Mouse (Mus musculus) layer of hippocampus, postnatal 14 days (tissue): ENCODE results near the gene Esrra. TPM values are rescaled to one million over a fixed set of nuclear protein-coding genes. Genes with fewer than 3 reads are reported as not detected.

ENCODE experiments used
- DNase-seq, 2 experiments: peaks; one replicate each; pipeline ENCODE4 v3.0.0; 2021 to 2022; ENCODE audit warnings: low spot score in 2 of 2, mixed read lengths in 1 of 2
- long read RNA-seq, 2 experiments: library from polyadenylated mRNA; stranded (forward); transcript quantifications; one replicate each; pipeline ENCODE4 v2.0.0; 2021
- total RNA-seq, 2 experiments: library from RNA; stranded (reverse); gene quantifications; 2 replicates each; pipeline ENCODE4 v1.2.3; 2021

Esrra gene
- total RNA-seq: 10 to 100 TPM; 52.6 to 59.2 TPM
- long read RNA-seq, experiment 1, transcript Esrra-201 (7 exons, 2,242 nt): major isoform, 5 of 57 reads
- long read RNA-seq, experiment 1, partial matches to known transcripts: 3 of 57 reads
- long read RNA-seq, experiment 1, other reads (novel, unspliced or antisense): 49 of 57 reads
- long read RNA-seq, experiment 2, transcript Esrra-201 (7 exons, 2,242 nt): major isoform, 6 of 166 reads
- long read RNA-seq, experiment 2, partial matches to known transcripts: 1 of 166 reads
- long read RNA-seq, experiment 2, other reads (novel, unspliced or antisense): 159 of 166 reads

DNA sequence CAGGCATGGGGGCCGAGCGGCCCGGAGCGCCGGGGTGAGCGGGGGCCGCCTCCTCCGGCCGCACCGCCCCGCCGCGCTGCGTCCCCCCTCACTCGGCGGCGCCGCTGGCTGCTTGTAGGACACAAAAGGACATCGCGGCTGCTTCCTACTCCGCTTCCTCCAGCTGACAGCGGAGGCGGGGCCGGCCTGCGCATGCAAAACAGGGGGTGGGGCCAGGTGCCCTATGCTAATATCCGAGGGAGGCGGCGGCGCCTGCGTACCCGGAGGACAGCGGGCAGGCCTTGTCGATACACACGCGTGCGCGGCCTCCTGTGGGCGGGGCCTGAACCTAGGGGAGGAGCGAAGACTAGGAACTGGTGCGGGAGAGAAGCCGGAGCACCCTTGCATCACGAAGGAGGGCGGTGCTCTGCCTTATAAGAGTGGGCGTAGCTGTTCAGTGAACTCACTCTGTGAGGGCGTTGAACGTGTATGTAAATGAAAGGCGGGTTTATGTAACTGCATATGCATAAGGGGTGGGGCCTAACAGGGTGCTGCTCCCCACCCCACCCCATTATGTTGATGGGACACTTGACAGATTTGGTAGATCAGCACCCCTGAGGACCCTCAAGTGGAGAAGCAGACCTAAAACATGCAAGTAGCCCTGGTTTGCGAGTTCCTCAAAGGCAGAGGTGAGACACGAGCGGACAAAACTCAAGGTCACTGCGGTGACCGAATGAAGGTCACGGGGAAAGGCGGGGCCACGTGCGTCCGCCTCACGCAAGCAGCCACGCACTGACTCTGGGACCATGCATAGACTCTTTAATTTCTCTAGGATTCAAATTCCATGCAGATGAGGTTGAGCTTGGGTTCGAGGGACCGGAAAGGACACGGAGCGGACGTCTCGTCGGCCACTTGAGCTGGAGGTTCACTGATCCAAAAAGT lies at the start of gene Esrra:
Gene Esrra (minus strand): TSS at position 167 of the 921 bp plus-strand sequence.
- peak; percentile 99 to 100 for DNase-seq

- DNase-seq: no peak
Measured at GRCm38 (mm10) chr19:6970460-6971085, 49.0 kb upstream of the Esrra start.

DNA sequence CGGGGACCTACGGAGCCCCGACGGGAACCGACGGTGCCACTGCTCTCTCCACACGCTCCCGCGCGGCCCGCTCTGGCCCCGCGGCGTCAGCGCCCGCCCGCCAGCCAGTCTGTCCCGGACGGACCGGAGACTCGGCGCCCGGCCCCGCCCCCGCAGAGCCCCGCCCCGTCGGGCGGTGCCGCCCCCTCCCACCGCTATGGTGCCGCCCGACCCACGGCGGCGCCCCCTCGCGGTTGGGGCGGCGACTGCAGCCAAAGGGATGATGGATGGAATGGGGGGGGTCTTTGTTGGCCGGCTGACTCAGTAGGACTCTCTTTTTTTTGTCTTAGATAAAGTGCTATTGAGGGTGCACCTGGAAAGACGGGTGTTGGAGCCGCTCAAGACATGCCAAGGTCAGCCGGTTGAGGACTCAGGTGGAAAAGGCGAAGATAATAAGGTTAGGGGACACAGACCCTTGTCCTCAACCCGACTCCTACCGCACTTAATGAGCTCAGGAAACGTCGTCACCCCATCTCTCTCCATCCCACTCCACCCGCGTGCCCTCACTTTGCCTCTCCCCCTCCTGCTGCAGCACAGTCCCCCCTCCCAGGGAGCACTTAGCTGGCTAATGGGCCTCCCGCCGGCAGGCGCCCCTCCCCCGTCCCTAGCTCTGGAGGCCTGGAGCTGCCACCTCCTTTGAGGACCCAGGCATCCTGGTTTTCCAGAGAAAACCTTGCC lies 48.2 kb upstream of the Esrra start:
- peak in 1 of 2 experiments; percentile 40 for DNase-seq

DNA sequence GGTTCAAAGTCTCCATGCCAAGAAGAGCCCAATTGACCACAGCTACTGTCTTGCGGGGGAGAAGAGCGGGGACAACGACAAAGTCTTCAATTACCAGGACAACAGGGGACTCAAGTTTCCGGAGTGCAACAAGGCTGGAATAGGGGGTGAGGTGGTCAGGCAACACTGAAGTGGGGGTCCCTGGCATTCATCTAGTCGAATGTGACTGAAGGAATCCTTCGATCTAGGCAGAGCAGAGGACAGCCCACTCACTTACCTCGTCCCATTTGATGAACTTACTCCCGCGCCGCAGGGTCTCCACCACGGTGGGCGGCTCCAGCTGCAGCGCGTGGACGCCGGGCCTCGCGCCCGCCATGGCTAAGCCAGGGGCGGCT lies 47.7 kb upstream of the Esrra start:
- no peak for DNase-seq

DNA sequence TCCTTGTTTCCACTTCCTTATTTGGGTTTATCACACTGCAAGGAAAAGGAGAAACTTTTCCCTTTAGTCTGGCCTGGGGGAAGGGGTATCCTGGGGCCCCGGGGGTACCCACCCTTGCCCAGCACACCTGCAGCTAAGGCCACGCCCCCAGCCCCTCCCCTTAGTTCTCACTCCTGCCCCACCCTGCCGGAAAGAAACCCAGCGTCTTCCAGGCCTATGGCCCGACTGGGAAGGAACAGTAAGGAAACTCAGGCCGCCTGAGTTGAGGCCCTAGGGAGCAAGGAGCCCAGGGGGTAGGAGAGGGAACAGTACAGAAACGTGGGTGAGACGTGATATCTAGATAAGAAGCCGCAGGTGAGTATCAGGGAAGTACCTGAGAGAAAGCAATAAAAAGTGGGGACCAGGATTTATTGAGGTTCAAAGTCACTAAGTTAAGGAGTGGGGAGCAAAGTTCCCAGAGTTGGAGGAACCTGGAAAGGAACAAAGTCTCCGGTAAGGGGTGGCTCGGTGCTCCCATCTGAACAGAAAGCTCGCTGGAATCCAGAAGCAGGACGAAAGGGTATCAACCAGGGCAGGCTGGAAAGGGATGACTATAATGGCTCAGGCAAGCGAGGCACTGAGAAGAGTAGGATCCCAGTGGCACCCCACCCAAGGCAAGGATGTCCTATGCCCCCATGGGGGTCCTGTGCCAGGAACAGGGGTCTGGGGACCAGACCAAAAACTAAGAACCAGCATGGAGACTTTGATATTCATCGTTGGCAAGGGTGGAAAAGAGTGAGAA lies 47.1 kb upstream of the Esrra start:
- no peak for DNase-seq

DNA sequence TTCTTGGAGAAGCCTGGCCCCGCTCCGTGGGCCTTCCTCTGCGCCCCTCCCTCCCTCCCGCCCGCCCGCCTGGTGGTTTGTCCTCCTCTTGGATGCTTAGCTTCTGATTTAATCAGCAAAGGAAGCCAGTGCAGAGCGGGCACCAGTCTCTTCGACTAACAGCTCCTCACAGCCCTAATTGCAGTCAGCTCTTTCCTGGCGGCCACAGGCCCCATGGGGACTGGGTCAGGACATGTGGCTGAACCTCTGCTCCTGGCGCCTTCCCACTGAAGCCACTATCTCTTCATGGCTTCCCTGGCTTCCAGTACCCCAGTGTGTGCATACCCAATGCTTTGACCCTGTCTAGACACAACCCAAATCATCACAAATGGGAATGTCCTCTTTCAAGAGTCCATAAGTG lies 34.8 kb upstream of the Esrra start:
- DNase-seq: no peak

GRCm38 (mm10) chr19:6955424-6955823 lies 33.8 kb upstream of the Esrra start:
- no peak for DNase-seq

- DNase-seq: no peak
Measured at GRCm38 (mm10) chr19:6954046-6954445, 32.4 kb upstream of the Esrra start.

DNA sequence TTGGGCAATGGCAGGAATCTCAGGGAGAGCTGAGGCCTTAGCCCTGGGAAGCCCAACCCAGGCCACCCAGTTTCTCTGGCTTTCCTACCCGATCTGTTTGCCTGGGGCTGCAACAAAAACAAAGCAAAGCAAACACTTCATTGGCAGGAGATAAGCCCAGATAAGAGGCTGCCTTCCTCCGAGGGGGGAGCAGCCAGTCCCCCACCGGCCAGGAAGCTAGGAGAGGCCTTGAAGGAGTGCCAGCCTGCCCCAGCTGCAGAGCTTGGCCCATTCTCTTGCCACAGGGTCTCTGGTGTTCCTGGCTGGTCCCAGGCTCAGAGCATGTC lies 31.1 kb upstream of the Esrra start:
- DNase-seq: no peak

GRCm38 (mm10) chr19:6951994-6952711 lies 30.5 kb upstream of the Esrra start:
- DNase-seq: peak; percentile 66 to 77

DNA sequence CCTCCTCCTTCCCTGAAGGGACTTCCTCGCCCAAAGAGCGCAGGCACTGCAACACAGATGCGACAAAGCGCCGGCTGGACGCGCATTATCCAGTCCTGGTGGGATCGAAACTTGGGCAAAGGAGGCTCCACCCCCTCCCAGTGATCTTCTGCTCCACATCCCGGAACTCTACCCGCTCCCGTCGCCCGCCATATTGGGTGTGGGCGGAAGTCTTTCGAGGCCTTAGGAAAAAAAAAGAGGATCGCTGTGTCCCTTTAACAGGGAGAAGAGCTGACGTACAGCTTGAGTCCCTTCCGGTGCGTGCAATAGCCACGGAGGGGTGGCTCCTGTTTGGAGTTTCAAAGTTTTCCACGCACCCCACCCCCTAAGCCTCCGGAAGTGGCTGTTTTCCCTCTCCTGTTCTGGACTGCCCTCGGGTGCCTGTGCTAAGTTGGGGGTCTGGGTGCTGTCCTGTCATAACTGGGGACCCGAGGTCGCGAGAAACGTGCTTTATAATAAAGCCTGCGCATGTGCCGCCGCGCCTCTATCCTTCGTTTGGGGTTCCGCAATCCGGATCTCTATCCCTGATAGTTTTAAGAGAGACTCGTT lies 29.9 kb upstream of the Esrra start:
- DNase-seq: peak; percentile 90 to 96

- peak; percentile 63 to 77 for DNase-seq
Measured at GRCm38 (mm10) chr19:6950613-6951153, 29.1 kb upstream of the Esrra start.

GRCm38 (mm10) chr19:6949951-6950350 lies 28.3 kb upstream of the Esrra start:
- DNase-seq: no peak

DNA sequence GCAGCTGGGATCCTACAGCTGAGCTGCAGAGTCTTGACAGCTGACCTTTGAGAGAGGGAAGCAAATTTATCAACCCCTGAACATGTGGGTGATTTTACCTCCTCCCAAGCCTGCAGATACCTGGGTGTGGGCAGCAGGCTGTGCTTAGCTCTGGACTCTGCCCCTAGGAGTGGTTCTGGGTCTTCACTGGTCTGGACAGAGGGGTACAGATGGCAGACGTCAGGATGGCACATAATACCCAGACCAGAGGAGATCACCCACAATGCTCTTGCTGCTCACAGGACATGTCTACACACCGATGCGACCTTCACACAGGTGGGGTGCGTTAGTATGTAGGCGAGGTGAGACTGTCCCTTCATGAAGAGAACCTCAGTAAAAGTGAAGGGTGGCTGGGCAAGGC lies 27.9 kb upstream of the Esrra start:
- no peak for DNase-seq

DNA sequence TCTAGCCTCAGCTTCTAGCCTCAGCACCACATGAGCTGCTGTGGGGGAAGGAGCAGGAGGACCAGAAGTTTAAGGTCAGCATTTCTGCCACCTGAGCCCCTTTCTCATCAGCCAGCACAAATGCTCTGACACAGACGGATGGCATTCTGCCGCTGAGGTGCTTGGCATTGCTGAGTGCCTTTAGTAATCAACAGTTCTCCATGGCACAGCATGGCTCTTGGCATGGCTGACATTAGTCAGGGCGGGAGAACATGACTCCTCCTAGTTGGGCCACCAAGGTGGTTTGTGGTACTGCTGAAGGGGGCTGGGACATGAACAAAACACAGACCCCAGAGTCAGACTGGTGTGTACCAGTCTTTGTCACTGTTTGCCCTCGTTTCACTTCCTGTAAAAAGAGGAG lies 26.6 kb upstream of the Esrra start:
- no peak for DNase-seq

DNA sequence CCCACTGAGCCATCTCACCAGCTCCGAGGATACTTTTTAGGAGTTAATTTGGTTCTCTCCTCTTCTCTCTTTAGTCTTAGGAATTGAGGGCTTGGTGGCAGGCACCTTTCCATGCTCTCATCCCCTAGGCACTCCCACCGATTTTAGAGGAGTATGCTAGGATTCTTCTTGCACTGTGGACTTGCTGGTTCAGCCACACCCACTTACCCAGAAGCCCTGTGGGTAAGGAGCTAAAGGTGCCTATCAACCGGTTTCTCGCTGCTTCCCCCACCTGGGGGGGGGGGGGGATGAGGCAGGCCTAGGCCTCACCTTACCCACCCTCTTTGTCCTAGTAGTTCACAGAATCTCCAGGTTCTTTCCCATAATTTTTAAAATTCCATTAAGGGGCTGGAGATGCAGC lies 26.1 kb upstream of the Esrra start:
- DNase-seq: no peak

- DNase-seq: no peak
Measured at GRCm38 (mm10) chr19:6943709-6944108, 22.1 kb upstream of the Esrra start.

- no peak for DNase-seq
Measured at GRCm38 (mm10) chr19:6942764-6943163, 21.2 kb upstream of the Esrra start.

- peak; percentile 90 to 94 for DNase-seq
Measured at GRCm38 (mm10) chr19:6942249-6942691, 20.7 kb upstream of the Esrra start, which contains the start of gene Gpr137. Gene Gpr137 (minus strand): TSS chr19:6942480.
